Mouse (Mus musculus) gastrocnemius, postnatal 4 days (tissue): ENCODE data around the gene Cabp4. TPM values are rescaled to one million over a fixed set of nuclear protein-coding genes. Genes with fewer than 3 reads are reported as not detected.

Experiments
- DNase-seq, 2 experiments: peaks; one replicate each; pipeline ENCODE4 v3.0.0; 2021 to 2022; ENCODE audit warnings: low spot score in 2 of 2, mixed read lengths in 2 of 2
- total RNA-seq, 2 experiments: library from RNA; stranded (reverse); gene quantifications; 2 replicates each; pipeline ENCODE4 v1.2.3; 2021

Gene Cabp4
- total RNA-seq, 2 experiments from 2014 or later: not detected

- no peak for DNase-seq
Measured at GRCm38 (mm10) chr19:4166678-4167476, 23.0 kb upstream of the Cabp4 start.

GRCm38 (mm10) chr19:4164721-4165120 lies 20.9 kb upstream of the Cabp4 start:
- DNase-seq: no peak

GRCm38 (mm10) chr19:4164100-4164499 lies 20.3 kb upstream of the Cabp4 start:
- no peak for DNase-seq

GRCm38 (mm10) chr19:4163543-4163887 lies 19.7 kb upstream of the Cabp4 start:
- no peak for DNase-seq

GRCm38 (mm10) chr19:4162646-4163542 lies 19.1 kb upstream of the Cabp4 start, which contains the start of gene Rps6kb2:
Gene Rps6kb2, minus strand, starts transcription at chr19:4163354.
- peak; percentile 94 to 97 for DNase-seq

GRCm38 (mm10) chr19:4159049-4159448 lies 15.2 kb upstream of the Cabp4 start:
- DNase-seq: no peak

- DNase-seq: no peak
Measured at GRCm38 (mm10) chr19:4156771-4157170, 12.9 kb upstream of the Cabp4 start.

GRCm38 (mm10) chr19:4156073-4156579 lies 12.3 kb upstream of the Cabp4 start:
- DNase-seq: no peak

GRCm38 (mm10) chr19:4155223-4156072 lies 11.6 kb upstream of the Cabp4 start:
- DNase-seq: no peak

- no peak for DNase-seq
Measured at GRCm38 (mm10) chr19:4154437-4155222, 10.8 kb upstream of the Cabp4 start.

- DNase-seq: no peak
Measured at GRCm38 (mm10) chr19:4153232-4153654, 9.4 kb upstream of the Cabp4 start, which contains the start of gene Ptprcap. Gene Ptprcap, plus strand, starts transcription at chr19:4153604.

- no peak for DNase-seq
Measured at GRCm38 (mm10) chr19:4152445-4153231, 8.8 kb upstream of the Cabp4 start.

GRCm38 (mm10) chr19:4151898-4152297 lies 8.1 kb upstream of the Cabp4 start:
- DNase-seq: no peak

GRCm38 (mm10) chr19:4151488-4151860 lies 7.6 kb upstream of the Cabp4 start:
- DNase-seq: no peak

GRCm38 (mm10) chr19:4150567-4151487 lies 7.0 kb upstream of the Cabp4 start:
- DNase-seq: no peak

- no peak for DNase-seq
Measured at GRCm38 (mm10) chr19:4149764-4150461, 6.1 kb upstream of the Cabp4 start.

GRCm38 (mm10) chr19:4149283-4149682 lies 5.5 kb upstream of the Cabp4 start:
- no peak for DNase-seq

- DNase-seq: no peak
Measured at GRCm38 (mm10) chr19:4148819-4149218, 5.0 kb upstream of the Cabp4 start.
